Mouse (Mus musculus) right cerebral cortex, postnatal 36 days (tissue): Measurements from ENCODE around the gene Prlh.

Experiments used
- DNase-seq, 2 experiments: peaks; one replicate each; pipeline ENCODE4 v3.0.0; 2022; ENCODE audit warnings: low spot score in 2 of 2, mixed read lengths in 1 of 2

Prlh gene

DNA sequence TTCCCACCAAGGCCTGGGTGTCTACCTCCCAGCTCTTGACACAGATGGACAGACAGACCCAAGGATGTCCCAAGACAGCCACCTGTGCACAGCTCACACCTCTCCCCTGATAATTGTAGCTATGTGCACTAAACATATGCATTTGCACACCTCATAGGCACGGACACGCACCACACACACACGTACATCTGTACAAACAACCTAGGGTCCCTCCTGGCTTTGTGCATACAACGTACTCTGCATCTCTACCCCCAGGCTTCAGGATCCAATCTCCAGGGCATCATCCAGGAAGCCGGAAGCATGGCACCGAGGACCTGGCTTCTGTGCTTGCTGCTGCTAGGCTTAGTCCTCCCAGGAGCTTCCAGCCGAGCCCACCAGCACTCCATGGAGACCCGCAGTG, at the start of gene Prlh:
Prlh (plus strand) TSS at position 301 of the 400 bp plus-strand sequence.
- DNase-seq: no peak

DNA sequence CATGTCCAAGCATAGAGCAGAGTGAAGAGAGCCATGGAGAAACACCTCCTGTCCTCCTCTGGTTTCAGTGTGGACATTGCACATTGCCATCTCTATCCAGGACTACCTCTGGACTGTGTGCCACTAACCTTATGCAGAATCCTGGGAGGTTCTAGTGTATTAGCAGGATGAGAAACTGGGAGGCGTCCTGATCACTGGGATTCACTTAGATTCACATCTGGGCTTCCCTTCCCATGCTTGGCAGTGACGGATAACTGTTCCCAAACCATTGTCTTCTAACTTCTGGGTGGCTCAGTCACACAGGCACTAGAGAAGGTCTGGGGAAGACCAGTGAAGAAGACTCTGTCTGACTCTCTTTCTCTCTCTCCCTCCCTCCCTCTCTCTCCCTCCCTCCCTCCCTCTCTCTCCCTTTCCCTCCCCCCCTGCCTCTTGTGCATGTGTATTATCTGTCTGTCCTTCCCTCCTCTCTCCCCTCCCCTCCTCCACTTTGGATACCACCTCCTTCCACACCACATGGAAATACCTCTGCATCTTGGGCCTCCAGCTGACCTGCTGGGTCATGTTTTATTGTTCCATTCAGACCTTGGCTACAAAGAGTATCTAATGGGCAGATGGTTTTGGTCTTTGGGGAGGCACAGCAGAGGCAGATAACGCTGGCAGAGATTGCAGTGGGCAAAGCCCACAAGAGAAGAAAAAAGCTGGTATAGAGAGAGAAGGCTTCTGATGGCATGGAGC, 49.5 kb upstream of the Prlh start:
- no peak for DNase-seq

GRCm38 (mm10) chr1:90903971-90904458, 48.9 kb upstream of the Prlh start:
- peak; percentile 76 to 81 for DNase-seq

DNA sequence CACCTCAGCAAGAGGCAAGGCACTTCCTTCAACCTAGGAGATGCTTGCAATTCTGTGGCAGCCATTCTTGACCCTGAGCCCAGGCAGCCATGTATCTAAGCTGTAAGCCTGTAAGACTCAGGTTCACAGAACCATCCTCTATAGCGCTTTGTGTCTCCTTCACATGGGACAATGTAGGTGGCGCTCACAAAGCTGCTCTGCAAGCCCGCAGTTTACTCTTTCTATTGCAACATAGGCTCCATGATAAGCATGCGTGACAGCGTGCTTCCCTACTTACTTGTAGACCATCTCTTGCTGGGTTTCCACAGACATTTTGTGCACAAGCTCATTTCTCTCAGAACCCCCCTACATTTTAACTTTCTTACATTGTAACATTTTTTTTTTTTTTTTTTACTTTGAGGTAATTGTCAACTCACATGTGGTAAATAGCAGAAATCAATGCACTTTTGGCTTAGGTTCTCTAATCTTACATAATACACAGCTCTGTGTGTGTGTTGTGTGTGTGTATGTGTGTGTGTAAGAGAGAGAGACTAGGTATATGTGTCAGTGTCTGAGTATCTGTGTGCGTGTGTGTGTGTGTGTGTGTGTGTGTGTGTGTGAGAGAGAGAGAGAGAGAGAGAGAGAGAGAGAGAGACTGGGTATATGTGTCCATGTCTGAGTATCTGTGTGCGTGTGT, 48.0 kb upstream of the Prlh start:
- no peak for DNase-seq

DNA sequence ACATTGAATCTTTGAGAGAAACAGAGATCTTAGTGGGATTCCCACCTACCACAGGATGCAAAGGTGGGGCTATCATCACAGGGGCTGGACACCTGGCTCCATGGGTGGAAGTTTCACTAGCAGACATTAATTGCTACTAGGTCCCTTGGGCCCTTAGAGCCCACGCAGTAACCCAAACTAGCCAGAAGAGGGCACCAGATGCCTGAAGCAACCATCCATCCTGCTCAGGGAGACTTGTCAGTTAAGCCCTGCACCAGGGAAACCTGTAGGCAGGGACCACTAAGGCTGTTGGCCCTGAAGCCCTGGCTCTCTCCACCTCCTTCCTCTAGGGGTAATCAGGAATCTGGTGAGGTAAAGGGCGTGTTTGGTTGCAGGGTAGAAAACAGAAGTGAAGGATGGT, 46.6 kb upstream of the Prlh start:
- DNase-seq: peak in 1 of 2 experiments; percentile 29

GRCm38 (mm10) chr1:90909161-90909560, 43.7 kb upstream of the Prlh start:
- no peak for DNase-seq

DNA sequence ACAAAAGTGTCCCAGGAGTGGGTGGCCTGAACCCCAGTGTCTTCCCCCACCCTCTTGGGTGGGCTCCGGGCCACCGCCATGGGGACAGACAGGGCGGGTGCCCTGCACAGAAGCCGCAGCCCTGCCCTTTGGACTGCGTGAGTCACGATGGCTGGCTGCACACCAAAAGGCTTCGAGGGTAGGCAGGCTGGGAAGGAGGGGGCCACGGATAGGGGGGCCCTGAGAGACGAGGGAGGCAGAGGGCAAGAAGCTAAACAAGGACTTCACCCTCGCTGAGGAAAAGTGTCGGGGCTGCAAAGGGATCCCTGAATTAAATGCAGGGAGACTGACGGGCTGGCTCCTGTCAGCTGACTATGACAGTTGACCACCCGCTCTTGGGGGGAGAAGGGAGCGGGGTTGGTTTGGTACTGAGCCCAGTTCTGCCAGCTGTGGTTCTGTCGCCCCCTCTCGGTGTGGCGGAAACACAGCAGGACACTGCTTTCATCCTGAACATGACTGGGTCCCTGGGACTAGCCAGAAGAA, 43.2 kb upstream of the Prlh start:
- no peak for DNase-seq

DNA sequence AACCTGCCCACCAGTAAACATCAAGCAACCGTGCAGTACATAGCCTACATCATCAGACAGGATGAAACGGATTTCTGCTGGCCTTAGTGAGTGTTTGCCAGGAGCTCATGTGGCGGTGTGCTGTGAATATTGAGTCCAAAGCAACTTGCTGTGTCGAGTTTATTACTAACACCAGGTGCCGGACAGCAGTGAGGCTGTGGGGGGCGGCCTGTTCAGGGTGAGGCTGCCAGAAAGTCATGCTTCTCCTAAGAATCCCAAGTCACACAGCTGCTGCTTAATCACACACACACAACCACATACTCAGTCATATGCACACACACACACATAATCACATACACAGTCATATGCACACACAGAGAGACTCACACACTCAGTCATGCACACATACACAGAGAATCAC, 39.7 kb upstream of the Prlh start:
- no peak for DNase-seq

DNA sequence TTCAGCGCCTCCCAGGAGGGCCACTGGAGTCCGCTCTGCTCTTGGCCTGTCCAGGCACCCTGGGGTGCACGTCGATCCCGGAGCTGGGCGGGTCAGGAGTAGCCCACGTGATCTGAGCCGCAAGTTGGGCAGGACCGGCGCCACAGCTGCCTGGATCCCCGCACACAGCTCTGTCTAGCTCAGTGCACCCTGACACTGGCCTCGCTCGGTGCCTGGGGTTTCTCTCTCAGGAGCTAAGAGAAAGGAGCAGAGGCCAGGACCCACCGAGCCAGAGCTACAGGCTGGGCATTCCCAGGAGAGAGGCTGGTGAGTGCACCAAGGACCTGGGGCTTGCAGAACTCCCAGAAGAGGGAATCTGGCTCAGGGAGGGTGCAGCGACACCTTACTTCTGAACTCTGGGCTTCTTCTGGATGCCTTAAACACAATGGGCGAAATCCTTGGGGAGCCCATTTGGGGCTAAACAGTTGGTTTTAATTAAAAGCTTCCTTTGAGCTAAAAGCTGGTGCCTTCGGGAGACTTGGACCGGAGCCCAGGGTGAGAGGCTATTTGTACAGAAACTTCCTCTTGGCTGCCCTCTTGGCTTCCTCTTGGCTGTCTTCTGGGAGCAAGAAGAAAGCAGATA, 37.8 kb upstream of the Prlh start, which contains the start of gene Mlph:
Mlph (plus strand) TSS at position 138 of the 622 bp plus-strand sequence.
- DNase-seq: no peak

DNA sequence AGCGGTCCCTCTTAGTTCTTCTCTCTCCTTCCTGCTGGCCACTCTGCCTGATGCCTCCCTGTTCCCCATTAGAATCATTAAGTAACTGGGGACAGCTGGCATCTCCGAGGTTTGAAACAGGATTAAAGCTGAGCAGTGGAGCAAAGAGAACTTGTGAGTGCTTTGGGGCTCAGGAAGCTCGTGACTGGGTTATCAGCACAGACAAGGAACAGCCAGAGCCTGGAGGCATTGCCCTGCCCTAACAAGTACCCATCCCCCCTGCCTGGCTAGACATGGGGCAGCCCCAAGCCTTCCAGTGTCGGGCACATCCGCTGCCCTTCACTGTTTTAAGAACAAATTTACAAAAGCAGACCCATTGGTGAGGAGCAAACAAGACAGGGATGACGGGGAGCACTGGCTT, 35.4 kb upstream of the Prlh start:
- no peak for DNase-seq

GRCm38 (mm10) chr1:90921687-90922086, 31.2 kb upstream of the Prlh start:
- no peak for DNase-seq

GRCm38 (mm10) chr1:90926030-90926429, 26.9 kb upstream of the Prlh start:
- DNase-seq: no peak

GRCm38 (mm10) chr1:90927308-90927707, 25.6 kb upstream of the Prlh start:
- no peak for DNase-seq

GRCm38 (mm10) chr1:90927929-90928574, 24.9 kb upstream of the Prlh start:
- no peak for DNase-seq

- DNase-seq: peak; percentile 64 to 72
Observed at GRCm38 (mm10) chr1:90928575-90928934, 24.4 kb upstream of the Prlh start.

- no peak for DNase-seq
Observed at GRCm38 (mm10) chr1:90933001-90933400, 19.9 kb upstream of the Prlh start.

DNA sequence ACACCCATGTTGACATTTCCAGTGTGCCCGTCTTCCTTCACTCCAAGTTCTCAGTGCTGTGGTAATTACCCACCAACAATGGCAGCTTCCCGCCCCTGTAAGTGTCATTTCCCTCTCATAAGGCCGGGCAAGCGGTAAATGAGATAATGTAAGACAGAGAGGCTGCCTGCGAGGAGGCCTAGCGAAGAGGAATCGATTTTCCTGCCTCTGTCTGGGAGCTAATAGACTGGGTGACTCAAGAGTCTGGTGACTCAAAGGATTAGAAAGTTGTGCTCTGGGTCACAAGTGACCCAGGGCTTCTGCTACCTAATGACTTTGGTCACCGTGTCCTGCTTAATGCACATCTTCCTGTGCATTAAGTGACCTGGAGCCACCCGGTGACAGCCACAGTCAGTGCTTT, 15.9 kb upstream of the Prlh start:
- DNase-seq: no peak

DNA sequence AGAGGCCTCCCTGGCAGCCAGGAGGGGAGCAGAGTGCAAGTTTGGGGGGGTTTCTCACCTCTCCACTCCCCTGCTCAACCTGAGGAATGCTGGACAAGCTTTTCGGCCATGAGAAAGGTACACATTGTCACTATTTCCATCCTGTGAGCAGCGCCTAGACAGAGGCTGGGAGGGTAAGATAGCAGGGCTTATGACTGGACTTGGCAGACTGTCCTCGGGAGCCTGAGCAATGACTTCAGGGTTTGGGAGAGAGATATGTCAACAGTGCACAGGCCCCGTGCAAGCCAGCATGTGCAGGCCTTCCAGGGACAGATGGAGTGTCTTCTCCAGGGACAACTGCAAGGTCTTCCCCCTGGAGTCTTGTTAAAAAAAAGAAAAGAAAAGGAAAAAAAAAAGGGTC, 12.9 kb upstream of the Prlh start:
- DNase-seq: no peak

DNA sequence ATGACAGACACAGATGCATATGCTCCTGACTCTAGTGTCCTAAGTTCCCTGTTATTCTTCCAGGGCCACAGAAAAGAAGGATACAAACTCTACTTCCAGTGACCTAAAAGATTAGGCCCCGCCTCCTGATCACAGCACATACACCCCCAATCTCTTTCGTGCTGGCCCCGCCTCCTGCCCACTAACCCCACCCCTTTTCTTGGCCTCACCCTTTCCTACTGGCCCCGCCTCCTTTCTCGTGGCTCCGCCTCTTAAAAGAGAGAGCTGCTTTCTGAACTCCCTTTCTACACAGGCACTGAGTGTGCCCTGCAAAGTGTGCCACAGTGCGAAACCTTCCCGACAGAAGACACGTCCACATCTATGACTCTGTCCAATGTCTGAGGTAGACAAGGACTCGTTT, 7.7 kb upstream of the Prlh start:
- no peak for DNase-seq

DNA sequence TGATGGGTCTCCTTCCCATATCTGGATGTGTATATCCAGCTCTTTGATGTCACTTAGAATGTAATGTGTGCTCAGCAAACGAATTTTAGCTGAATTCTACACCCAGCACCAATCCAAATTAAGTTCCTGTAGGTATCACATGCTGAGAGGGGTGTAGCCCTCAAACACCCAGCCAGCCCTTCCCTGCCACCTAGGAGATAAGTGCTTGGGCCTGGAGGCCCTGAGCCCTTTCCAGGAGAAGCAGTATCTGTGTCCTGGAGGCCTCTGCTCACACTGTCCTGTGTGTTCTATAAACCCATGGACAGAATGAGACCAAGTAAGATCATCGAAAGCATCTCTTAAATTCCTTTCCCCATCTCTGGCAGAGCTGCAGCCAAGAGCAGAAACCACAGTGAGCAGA, 5.7 kb upstream of the Prlh start:
- DNase-seq: no peak

- DNase-seq: no peak
Observed at GRCm38 (mm10) chr1:90949309-90949708, 3.6 kb upstream of the Prlh start.

DNA sequence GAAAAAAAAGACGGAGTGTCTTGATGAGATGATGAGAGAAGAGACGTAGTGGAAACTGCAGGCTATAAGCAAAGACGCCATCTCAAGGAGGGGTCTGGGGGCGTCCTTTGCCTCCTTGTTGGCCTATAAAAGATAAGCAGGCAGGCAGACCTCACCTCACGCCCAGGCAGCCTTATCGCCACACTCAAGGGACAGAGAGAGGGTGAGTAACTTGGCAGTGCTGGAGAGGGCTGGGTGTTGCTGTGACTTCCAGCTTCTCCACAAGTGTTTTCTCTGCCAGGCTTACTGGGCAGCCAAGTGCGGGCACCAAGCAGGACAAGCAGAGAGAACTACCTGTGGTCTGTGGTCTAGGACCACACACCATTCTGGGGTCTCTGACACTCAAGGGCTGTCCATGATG, 1.2 kb upstream of the Prlh start:
- no peak for DNase-seq
